ENCODE assay signal across 11 mouse cellular contexts in genomic region chr7:90019570-90019969, GRCm38 (mm10). TPM values are rescaled to one million over a fixed set of nuclear protein-coding genes. Genes with fewer than 3 reads are reported as not detected.
DNase-seq lines count a peak whose midpoint lies in the region; ATAC-seq and TF ChIP-seq lines count a peak whose summit lies in the region.
"Had no signal": no experiment of that assay in that cellular context is flagged by ENCODE, and none has a peak within 500 bp of the region (broad histone marks: within the 10 kb centered on the region; RNA-seq: fewer than 3 reads in every experiment).

No protein-coding gene starts in this region.

- no peak overlapping the region for H3K4me3 ChIP-seq in heart, postnatal 0 days (ENCODE audit: low read depth, low read length)
- no peak overlapping the region for H3K4me3 ChIP-seq in heart, embryonic 12.5 days
- no peak overlapping the region for H3K4me3 ChIP-seq in C2C12 (ENCODE audit: insufficient read depth, poor library complexity, severe bottlenecking)
- H3K4me3 ChIP-seq in intestine, embryonic 15.5 days (replicated peaks): no peak overlapping the region
- peak overlapping the region; percentile 54 for H3K4me3 ChIP-seq in megakaryocyte, embryonic 14.5 days (replicated peaks)
- H3K4me3 ChIP-seq: hindbrain, embryonic 12.5 days; midbrain, embryonic 12.5 days had no signal

- no peak overlapping the region for H3K9ac ChIP-seq in heart, postnatal 0 days (replicated peaks; ENCODE audit: low read depth, low read length)
- H3K9ac ChIP-seq in heart, embryonic 12.5 days: no peak overlapping the region
- no peak overlapping the region for H3K9ac ChIP-seq in intestine, embryonic 15.5 days
- H3K9ac ChIP-seq: hindbrain, embryonic 12.5 days; midbrain, embryonic 12.5 days had no signal

- no peaks in the 10 kb centered on the region for H3K79me3 ChIP-seq in C2C12 (ENCODE audit: low read depth)

- no peak for ATAC-seq in heart, postnatal 0 days (ENCODE audit: insufficient read depth, low read depth)
- ATAC-seq in heart, embryonic 12.5 days (ENCODE audit: insufficient number of reproducible peaks, low FRiP score): no peak
- peak; percentile 91 for ATAC-seq in intestine, embryonic 15.5 days
- ATAC-seq in activated CD4-positive, CD25-positive, alpha-beta regulatory T cell, adult 4 months: no peak

- H3K36me3 ChIP-seq in heart, postnatal 0 days (replicated peaks; ENCODE audit: control insufficient read depth, insufficient read depth, low read length): no peaks in the 10 kb centered on the region
- no peaks in the 10 kb centered on the region for H3K36me3 ChIP-seq in heart, embryonic 12.5 days
- no peaks in the 10 kb centered on the region for H3K36me3 ChIP-seq in C2C12 (ENCODE audit: control insufficient read depth, insufficient read depth)
- H3K36me3 ChIP-seq in intestine, embryonic 15.5 days: no peaks in the 10 kb centered on the region
- H3K36me3 ChIP-seq in megakaryocyte, embryonic 14.5 days (replicated peaks; ENCODE audit: low read length): no peaks in the 10 kb centered on the region
- H3K36me3 ChIP-seq: hindbrain, embryonic 12.5 days; midbrain, embryonic 12.5 days had no signal

- WGBS in heart, postnatal 0 days: 62% methylated on average over 10 of the region's 10 CpGs
- WGBS in heart, embryonic 12.5 days: 67% methylated on average over 10 of the region's 10 CpGs
- WGBS in intestine, embryonic 15.5 days: 67% methylated on average over 10 of the region's 10 CpGs

- no peak for DNase-seq in heart, postnatal 0 days (ENCODE audit: low spot score)
- no peak for DNase-seq in right cerebral cortex, postnatal 10 days (ENCODE audit: low spot score in 2 of 2)
- DNase-seq in cerebellum, adult 8-10 months: no peak
- DNase-seq: adrenal gland, postnatal 10 days had no signal

- no peaks in the 10 kb centered on the region for H3K79me2 ChIP-seq in C2C12 (ENCODE audit: control insufficient read depth, insufficient read depth)

- no peaks in the 10 kb centered on the region for H3K9me3 ChIP-seq in heart, postnatal 0 days (replicated peaks; ENCODE audit: control insufficient read depth, low read length)
- H3K9me3 ChIP-seq in heart, embryonic 12.5 days (replicated peaks): no peaks in the 10 kb centered on the region
- no peaks in the 10 kb centered on the region for H3K9me3 ChIP-seq in intestine, embryonic 15.5 days
- no peaks in the 10 kb centered on the region for H3K9me3 ChIP-seq in megakaryocyte, embryonic 14.5 days
- H3K9me3 ChIP-seq: hindbrain, embryonic 12.5 days; midbrain, embryonic 12.5 days had no signal

- H3K4me2 ChIP-seq in heart, postnatal 0 days (ENCODE audit: low read depth, low read length): no peak overlapping the region
- H3K4me2 ChIP-seq in heart, embryonic 12.5 days: no peak overlapping the region
- no peak overlapping the region for H3K4me2 ChIP-seq in intestine, embryonic 15.5 days (replicated peaks)
- H3K4me2 ChIP-seq: hindbrain, embryonic 12.5 days; midbrain, embryonic 12.5 days had no signal

- no peak for TF ChIP-seq EP300 in heart, postnatal 0 days (IDR thresholded peaks at IDR 0.05; ENCODE audit: low read depth)

- peak overlapping the region; percentile 32; the same call in 1 of the 2 replicates for H3K27ac ChIP-seq in heart, postnatal 0 days (ENCODE audit: low read depth)
- H3K27ac ChIP-seq in heart, embryonic 12.5 days (ENCODE audit: poor library complexity, severe bottlenecking): no peak overlapping the region
- no peak overlapping the region for H3K27ac ChIP-seq in intestine, embryonic 15.5 days
- H3K27ac ChIP-seq: hindbrain, embryonic 12.5 days; midbrain, embryonic 12.5 days had no signal

- 0 out of 2 replicates have a peak, but pooled peaks cover 6% of the 10 kb centered on the region for H3K4me1 ChIP-seq in heart, postnatal 0 days (ENCODE audit: control insufficient read depth, insufficient read depth)
- H3K4me1 ChIP-seq in heart, embryonic 12.5 days (replicated peaks): peaks cover 20% of the 10 kb centered on the region
- H3K4me1 ChIP-seq in intestine, embryonic 15.5 days (replicated peaks): no peaks in the 10 kb centered on the region
- H3K4me1 ChIP-seq in megakaryocyte, embryonic 14.5 days: peaks cover 46% of the 10 kb centered on the region

- no peaks in the 10 kb centered on the region for H3K27me3 ChIP-seq in heart, postnatal 0 days (ENCODE audit: control insufficient read depth, insufficient read depth, low read length)
- H3K27me3 ChIP-seq in heart, embryonic 12.5 days (replicated peaks): no peaks in the 10 kb centered on the region
- no peaks in the 10 kb centered on the region for H3K27me3 ChIP-seq in C2C12 (ENCODE audit: control insufficient read depth, insufficient read depth, insufficient read length)
- H3K27me3 ChIP-seq in intestine, embryonic 15.5 days (replicated peaks): no peaks in the 10 kb centered on the region
- H3K27me3 ChIP-seq in megakaryocyte, embryonic 14.5 days (replicated peaks): no peaks in the 10 kb centered on the region
- H3K27me3 ChIP-seq: hindbrain, embryonic 12.5 days; midbrain, embryonic 12.5 days had no signal

- no peak for TF ChIP-seq CTCF in heart, postnatal 0 days (IDR thresholded peaks at IDR 0.05; ENCODE audit: low read depth)
- TF ChIP-seq CTCF in C2C12 (IDR thresholded peaks at IDR 0.05; ENCODE audit: control insufficient read depth, insufficient read depth, insufficient read length): no peak

- H3ac ChIP-seq in C2C12 (ENCODE audit: control insufficient read depth, insufficient read length, low read depth): no peak overlapping the region

TF ChIP-seq in C2C12, 6 proteins besides CTCF, POLR2A, EP300 and RAD21:
- TF ChIP-seq MAX (IDR thresholded peaks at IDR 0.05): no peak
- peak; percentile 44 for TF ChIP-seq CEBPB (IDR thresholded peaks at IDR 0.05; ENCODE audit: low read depth)
- no peak for TF ChIP-seq FOSL1 (IDR thresholded peaks at IDR 0.05; ENCODE audit: insufficient read depth, low read length, poor library complexity, severe bottlenecking)
- TF ChIP-seq USF1 (IDR thresholded peaks at IDR 0.05; ENCODE audit: low read depth): no peak
- TF ChIP-seq MYOG (IDR thresholded peaks at IDR 0.05; ENCODE audit: control insufficient read depth, extremely low read depth, insufficient read length): no peak
- no peak for TF ChIP-seq MYOD1 (IDR thresholded peaks at IDR 0.05; ENCODE audit: control insufficient read depth, insufficient read length, low read depth)

RNA-seq across cellular contexts. Expression of gene Eed, which starts 38.8 kb away (rescaled TPM):
- total RNA-seq in heart, postnatal 0 days (2014; rRNA removed; ENCODE audit: low replicate concordance): 16.5 and 38.1 TPM in 2 replicates
- 26.7 and 27.9 TPM in 2 replicates for polyA plus RNA-seq in heart, postnatal 0 days (2015; fragmentation: Nextera tagmentation; extraction: Ambion mirVana)
- polyA plus RNA-seq in heart, embryonic 12.5 days (2016; fragmentation: Nextera tagmentation; extraction: Ambion mirVana): 51.3 and 51.9 TPM in 2 replicates
- 34.0 TPM for polyA plus RNA-seq in C2C12 (2012; fragmentation: generic; extraction: Trizol)
- polyA plus RNA-seq in intestine, embryonic 15.5 days (2015; fragmentation: Nextera tagmentation; extraction: Ambion mirVana): 66.8 and 69.9 TPM in 2 replicates
- polyA plus RNA-seq in megakaryocyte, embryonic 14.5 days (2012; ENCODE audit: insufficient read depth, low replicate concordance): 23.9 and 39.5 TPM in 2 replicates
- 10 to 100 TPM; 67.6 to 79.9 TPM for polyA plus RNA-seq in activated CD4-positive, CD25-positive, alpha-beta regulatory T cell, adult 4 months (2017; shearing (Covaris generic))
